Mouse (Mus musculus): ENCODE measurements around the gene Mrpl2.

Mrpl2 gene

GRCm38 (mm10) chr17:46667712-46668111, 21.7 kb downstream of the Mrpl2 start:
- DNase-seq (ENCODE audit: low spot score in 2 of 2): no peak

- no peak for DNase-seq (ENCODE audit: low spot score in 2 of 2)
These were observed 23.9 kb downstream of the Mrpl2 start for GRCm38 (mm10) chr17:46669911-46670310.

- DNase-seq (ENCODE audit: low spot score in 2 of 2): peak; percentile 62 to 83
These were observed 28.0 kb downstream of the Mrpl2 start, which contains the start of gene Rrp36 for GRCm38 (mm10) chr17:46673850-46674529. Gene Rrp36, minus strand, starts transcription at chr17:46674352.

GRCm38 (mm10) chr17:46674530-46675283, 28.7 kb downstream of the Mrpl2 start:
- no peak for DNase-seq (ENCODE audit: low spot score in 2 of 2)

GRCm38 (mm10) chr17:46678416-46678815, 32.4 kb downstream of the Mrpl2 start, which contains the start of gene Mea1:
Gene Mea1, plus strand, starts transcription at chr17:46678793.
- no peak for DNase-seq (ENCODE audit: low spot score in 2 of 2)

- DNase-seq (ENCODE audit: low spot score in 2 of 2): no peak
These were observed 32.9 kb downstream of the Mrpl2 start for GRCm38 (mm10) chr17:46678911-46679310.

GRCm38 (mm10) chr17:46679843-46680759, 34.1 kb downstream of the Mrpl2 start:
- peak in 1 of 2 experiments; percentile 43 for DNase-seq (ENCODE audit: low spot score in 2 of 2)

GRCm38 (mm10) chr17:46680760-46681373, 34.8 kb downstream of the Mrpl2 start, which contains the start of gene Klhdc3:
Gene Klhdc3, minus strand, starts transcription at chr17:46680914.
- DNase-seq (ENCODE audit: low spot score in 2 of 2): peak; percentile 83 to 93

GRCm38 (mm10) chr17:46681466-46682118, 35.6 kb downstream of the Mrpl2 start:
- DNase-seq (ENCODE audit: low spot score in 2 of 2): no peak

- DNase-seq (ENCODE audit: low spot score in 2 of 2): no peak
These were observed 36.8 kb downstream of the Mrpl2 start for GRCm38 (mm10) chr17:46682654-46683389.

GRCm38 (mm10) chr17:46685913-46686312, 39.9 kb downstream of the Mrpl2 start:
- no peak for DNase-seq (ENCODE audit: low spot score in 2 of 2)

GRCm38 (mm10) chr17:46690665-46691064, 44.6 kb downstream of the Mrpl2 start:
- no peak for DNase-seq (ENCODE audit: low spot score in 2 of 2)

GRCm38 (mm10) chr17:46691390-46691789, 45.4 kb downstream of the Mrpl2 start:
- DNase-seq (ENCODE audit: low spot score in 2 of 2): no peak

GRCm38 (mm10) chr17:46694517-46695063, 48.6 kb downstream of the Mrpl2 start:
- no peak for DNase-seq (ENCODE audit: low spot score in 2 of 2)

- no peak for DNase-seq (ENCODE audit: low spot score in 2 of 2)
These were observed 52.5 kb downstream of the Mrpl2 start for GRCm38 (mm10) chr17:46698515-46698914.

- no peak for DNase-seq (ENCODE audit: low spot score in 2 of 2)
These were observed 53.2 kb downstream of the Mrpl2 start for GRCm38 (mm10) chr17:46699245-46699644.

Data from frontal cortex, postnatal 25 days (tissue).